Mouse (Mus musculus): ENCODE measurements at regions not wholly inside any gene's neighbourhood (a gene's known extent, or its start where the extent isn't known, plus 50 kb on each side); places are given as distances from the start of the nearest gene placed in this dataset.

GRCm38 (mm10) chr11:63573271-63573670 lies 348.8 kb downstream of the Hs3st3b1 start:
- TF ChIP-seq POLR2A (IDR thresholded peaks at IDR 0.05; ENCODE audit: low read depth, low read length) (no peak), CTCF (IDR thresholded peaks at IDR 0.05; ENCODE audit: extremely low read depth, insufficient read length, insufficient replicate concordance, low read depth, low read length) (no peak)

Measured in small intestine, adult 2 months (tissue).